Mouse (Mus musculus) E14TG2a.4 (cell line): ENCODE data around the gene Plxnb3.

Source experiments
- CTCF ChIP-seq: conservative IDR thresholded peaks from 2 replicates; pipeline ENCODE4 v1.5.1; 2014; ENCODE audit warnings: low read length
- NANOG ChIP-seq: IDR thresholded peaks from 2 replicates; pipeline ENCODE4 v1.6.1; 2014; ENCODE audit warnings: borderline replicate concordance, low read length, mixed read lengths
- POU5F1 ChIP-seq: IDR thresholded peaks from 2 replicates; pipeline ENCODE4 v1.6.1; 2014; ENCODE audit warnings: low read length, borderline replicate concordance

DNA sequence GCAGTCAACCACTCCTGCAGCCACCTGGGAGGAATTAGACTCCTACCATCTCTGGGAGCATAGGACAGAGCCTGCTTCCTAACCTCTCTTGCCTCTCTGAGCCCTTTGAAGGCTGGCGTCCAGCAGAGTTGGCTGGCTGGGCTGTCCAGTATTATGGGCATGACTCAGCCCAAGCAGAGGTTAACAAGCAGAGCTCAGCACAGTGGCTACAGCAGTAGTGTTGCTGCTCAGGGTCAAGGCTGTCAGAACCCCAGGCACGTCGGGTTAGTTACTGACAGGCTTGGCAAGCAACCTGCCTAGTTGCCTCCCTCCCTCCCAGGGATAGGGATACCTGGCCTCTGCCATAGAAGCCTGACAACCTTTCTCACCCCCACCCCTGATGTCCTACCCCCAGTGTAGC, 38.6 kb upstream of the Plxnb3 start:
- TF ChIP-seq CTCF, result no peak
- no peak for TF ChIP-seq NANOG
- no peak for TF ChIP-seq POU5F1
